Mouse (Mus musculus) stomach, embryonic 15.5 days (tissue): ENCODE measurements around the gene Abca4. TPM values are rescaled to one million over a fixed set of nuclear protein-coding genes. Genes with fewer than 3 reads are reported as not detected.

Experiments
- ATAC-seq: fragments of 200-750 bp; cut with Nextera tagmentation; 2 replicates; pipeline ENCODE4 v1.8.0; 2017; ENCODE audit warnings: low read depth, moderate number of reproducible peaks, moderate TSS enrichment; ENCODE audit not compliant: insufficient read depth, low FRiP score
- H3K27ac ChIP-seq: fragments of 300-500 bp; sonication (generic); 2 replicates; pipeline ENCODE4 v1.5.1; 2015; ENCODE audit warnings: mild to moderate bottlenecking, inconsistent platforms
- H3K27me3 ChIP-seq: fragments of 300-500 bp; sonication (generic); replicated peaks from 2 replicates; pipeline ENCODE4 v1.6.1; 2015; ENCODE audit warnings: inconsistent platforms
- H3K36me3 ChIP-seq: fragments of 300-500 bp; sonication (generic); 2 replicates; pipeline ENCODE4 v1.6.1; 2015; ENCODE audit warnings: inconsistent platforms
- H3K4me1 ChIP-seq: fragments of 300-500 bp; sonication (generic); 2 replicates; pipeline ENCODE4 v1.6.1; 2015; ENCODE audit warnings: inconsistent platforms
- H3K4me2 ChIP-seq: fragments of 300-500 bp; sonication (generic); 2 replicates; pipeline ENCODE4 v1.6.1; 2015; ENCODE audit warnings: mild to moderate bottlenecking, inconsistent platforms
- H3K4me3 ChIP-seq: fragments of 300-500 bp; sonication (generic); replicated peaks from 2 replicates; pipeline ENCODE4 v1.5.1; 2015; ENCODE audit warnings: inconsistent platforms
- H3K9ac ChIP-seq: fragments of 300-500 bp; sonication (generic); 2 replicates; pipeline ENCODE4 v1.6.1; 2015; ENCODE audit warnings: inconsistent platforms
- H3K9me3 ChIP-seq: fragments of 300-500 bp; sonication (generic); 2 replicates; pipeline ENCODE4 v1.6.1; 2016; ENCODE audit warnings: inconsistent platforms
- whole genome bisulfite sequencing: fragments of 180-500 bp; shearing (Covaris S2); methylation state at CpG from one replicate; pipeline ENCODE4 v1.1.7; 2015; 5-methylcytosine and 5-hydroxymethylcytosine counted together
- polyA plus RNA-seq: library from polyadenylated mRNA; unstranded; fragments of >200 nt; fragmentation: Nextera tagmentation; extraction: Ambion mirVana; gene quantifications from 2 replicates; pipeline ENCODE4 v1.2.1, GENCODE M21; 2015

Gene Abca4
- polyA plus RNA-seq, 1 experiment from 2014 or later = 0.80 TPM

- H3K9me3 ChIP-seq = no peaks in the 10 kb centered on the region
- ATAC-seq = peak; percentile 79; the same call in 1 of the 2 replicates
- H3K27ac ChIP-seq = peak overlapping the region; percentile 75
- WGBS = 43% methylated on average over 11 of the region's 11 CpGs
- no peaks in the 10 kb centered on the region for H3K27me3 ChIP-seq
- H3K36me3 ChIP-seq = no peaks in the 10 kb centered on the region
- H3K4me2 ChIP-seq = no peak overlapping the region
- no peak overlapping the region for H3K4me3 ChIP-seq
- H3K4me1 ChIP-seq = 0 out of 2 replicates have a peak, but pooled peaks cover 12% of the 10 kb centered on the region
- no peak overlapping the region for H3K9ac ChIP-seq
These were observed 43.9 kb downstream of the Abca4 start for GRCm38 (mm10) chr3:122088054-122088681.

- H3K27ac ChIP-seq = no peak overlapping the region
- H3K9me3 ChIP-seq = no peaks in the 10 kb centered on the region
- H3K27me3 ChIP-seq = no peaks in the 10 kb centered on the region
- no peak overlapping the region for H3K4me3 ChIP-seq
- no peak overlapping the region for H3K4me2 ChIP-seq
- H3K36me3 ChIP-seq = no peaks in the 10 kb centered on the region
- H3K9ac ChIP-seq = no peak overlapping the region
- 0 out of 2 replicates have a peak, but pooled peaks cover 12% of the 10 kb centered on the region for H3K4me1 ChIP-seq
- WGBS = 73% methylated on average over 6 of the region's 6 CpGs
- ATAC-seq = no peak
These were observed 46.1 kb downstream of the Abca4 start for GRCm38 (mm10) chr3:122090338-122090737.

- Histone ChIP-seq H3K4me2 (no peak overlapping the region), H3K27ac (no peak overlapping the region), H3K9ac (no peak overlapping the region), H3K9me3 (no peaks in the 10 kb centered on the region), H3K4me1 (no peaks in the 10 kb centered on the region; the same call in 1 of the 2 replicates), H3K4me3 (no peak overlapping the region), H3K27me3 (no peaks in the 10 kb centered on the region), H3K36me3 (no peaks in the 10 kb centered on the region)
- WGBS = 57% methylated on average over 5 of the region's 5 CpGs
- no peak for ATAC-seq
These were observed 55.5 kb downstream of the Abca4 start for GRCm38 (mm10) chr3:122099713-122100112.

- Histone ChIP-seq H3K27me3 (no peaks in the 10 kb centered on the region), H3K27ac (no peak overlapping the region), H3K4me3 (no peak overlapping the region), H3K9me3 (no peaks in the 10 kb centered on the region), H3K4me1 (no peaks in the 10 kb centered on the region; the same call in 1 of the 2 replicates), H3K36me3 (no peaks in the 10 kb centered on the region), H3K9ac (no peak overlapping the region), H3K4me2 (no peak overlapping the region)
- 53% methylated on average over 7 of the region's 7 CpGs for WGBS
- no peak for ATAC-seq
These were observed 57.8 kb downstream of the Abca4 start for GRCm38 (mm10) chr3:122102091-122102490.

GRCm38 (mm10) chr3:122103864-122104808 is 59.9 kb downstream of the Abca4 start:
- Histone ChIP-seq H3K4me3 (peak overlapping the region; percentile 25; the same call in 1 of the 2 replicates), H3K27ac (no peak overlapping the region; the same call in 1 of the 2 replicates), H3K27me3 (no peaks in the 10 kb centered on the region), H3K9ac (no peak overlapping the region), H3K4me2 (peak overlapping the region; percentile 50), H3K9me3 (no peaks in the 10 kb centered on the region), H3K4me1 (peaks cover 3% of the 10 kb centered on the region; the same call in 1 of the 2 replicates), H3K36me3 (no peaks in the 10 kb centered on the region)
- ATAC-seq = peak; percentile 33; the same call in 1 of the 2 replicates
- 26% methylated on average over 20 of the region's 20 CpGs for WGBS

- Histone ChIP-seq H3K9me3 (no peaks in the 10 kb centered on the region), H3K4me1 (0 out of 2 replicates have a peak, but pooled peaks cover 6% of the 10 kb centered on the region), H3K36me3 (no peaks in the 10 kb centered on the region), H3K9ac (no peak overlapping the region), H3K4me2 (no peak overlapping the region), H3K4me3 (no peak overlapping the region), H3K27me3 (no peaks in the 10 kb centered on the region), H3K27ac (peak overlapping the region; percentile 45; the same call in 1 of the 2 replicates)
- peak; percentile 63 for ATAC-seq
- WGBS = 49% methylated on average over 8 of the region's 8 CpGs
These were observed 62.7 kb downstream of the Abca4 start for GRCm38 (mm10) chr3:122106920-122107319.

- Histone ChIP-seq H3K4me1 (0 out of 2 replicates have a peak, but pooled peaks cover 6% of the 10 kb centered on the region), H3K27ac (peak overlapping the region; percentile 45; the same call in 1 of the 2 replicates), H3K27me3 (no peaks in the 10 kb centered on the region), H3K36me3 (no peaks in the 10 kb centered on the region), H3K4me2 (0 out of 2 replicates have a peak overlapping the region, but pooled peaks have one; percentile 10), H3K9me3 (no peaks in the 10 kb centered on the region), H3K4me3 (no peak overlapping the region), H3K9ac (no peak overlapping the region)
- ATAC-seq = no peak
- WGBS = 71% methylated on average over 14 of the region's 14 CpGs
These were observed 63.5 kb downstream of the Abca4 start for GRCm38 (mm10) chr3:122107643-122108194.

DNA sequence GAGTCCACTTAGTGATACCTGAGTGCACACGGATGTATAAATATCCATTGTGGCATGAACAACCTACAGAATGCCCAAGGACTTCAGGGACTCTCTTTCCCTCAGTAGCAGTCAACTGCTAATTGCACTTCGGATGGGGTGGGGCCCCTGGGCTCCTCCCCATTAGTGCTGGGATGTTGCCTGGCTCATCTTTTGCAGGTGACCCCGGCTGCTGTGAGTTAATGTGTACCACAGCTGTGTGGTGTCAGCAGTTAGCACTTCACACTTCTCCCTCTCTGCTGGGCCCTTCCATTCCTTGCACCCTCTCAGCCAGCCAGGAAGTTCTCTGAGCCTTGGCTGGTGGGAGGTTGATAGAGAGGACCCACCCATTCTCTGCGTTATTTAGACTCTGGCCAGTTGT is 65.2 kb downstream of the Abca4 start:
- no peak overlapping the region for H3K4me3 ChIP-seq
- ATAC-seq = no peak
- H3K9me3 ChIP-seq = no peaks in the 10 kb centered on the region
- 0 out of 2 replicates have a peak, but pooled peaks cover 6% of the 10 kb centered on the region for H3K4me1 ChIP-seq
- WGBS = 49% methylated on average over 4 of the region's 4 CpGs
- H3K27me3 ChIP-seq = no peaks in the 10 kb centered on the region
- H3K36me3 ChIP-seq = no peaks in the 10 kb centered on the region
- H3K4me2 ChIP-seq = no peak overlapping the region
- H3K27ac ChIP-seq = no peak overlapping the region
- no peak overlapping the region for H3K9ac ChIP-seq

- no peaks in the 10 kb centered on the region for H3K27me3 ChIP-seq
- no peak overlapping the region for H3K27ac ChIP-seq
- 47% methylated on average over 9 of the region's 9 CpGs for WGBS
- no peak overlapping the region for H3K4me2 ChIP-seq
- H3K9ac ChIP-seq = no peak overlapping the region
- ATAC-seq = peak; percentile 3; the same call in 1 of the 2 replicates
- H3K4me3 ChIP-seq = no peak overlapping the region
- no peaks in the 10 kb centered on the region for H3K9me3 ChIP-seq
- H3K4me1 ChIP-seq = 0 out of 2 replicates have a peak, but pooled peaks cover 6% of the 10 kb centered on the region
- no peaks in the 10 kb centered on the region for H3K36me3 ChIP-seq
These were observed 67.1 kb downstream of the Abca4 start for GRCm38 (mm10) chr3:122111141-122111981.

DNA sequence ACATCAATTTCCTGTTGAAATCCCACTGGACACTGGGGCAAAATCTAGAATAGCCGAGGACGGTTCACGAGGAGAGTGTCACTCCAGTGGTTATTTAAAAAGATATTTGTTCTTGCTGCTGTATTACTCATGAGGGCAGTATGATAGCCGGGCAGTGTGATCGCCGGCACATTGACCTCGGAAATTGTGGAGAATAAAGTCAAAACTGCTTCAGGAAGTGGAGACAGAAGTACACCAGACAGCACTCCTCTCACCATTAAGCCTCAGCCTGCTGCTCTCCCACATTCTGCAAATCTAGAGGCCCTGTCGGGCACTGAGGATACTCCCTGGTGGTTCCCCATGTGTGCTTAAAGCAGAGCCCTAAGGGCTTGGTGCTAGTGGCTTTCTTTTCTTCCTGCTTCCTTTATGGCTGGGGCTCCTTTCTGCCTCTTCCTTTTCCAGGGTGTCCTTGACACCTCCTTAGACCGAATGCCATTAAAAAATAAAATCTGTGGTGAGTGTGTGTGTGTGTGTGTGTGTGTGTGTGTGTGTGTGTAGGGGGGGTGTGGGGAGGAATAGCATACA is 74.5 kb downstream of the Abca4 start:
- H3K27me3 ChIP-seq = no peaks in the 10 kb centered on the region
- no peak for ATAC-seq
- H3K4me3 ChIP-seq = no peak overlapping the region
- WGBS = 32% methylated on average over 9 of the region's 9 CpGs
- no peak overlapping the region for H3K9ac ChIP-seq
- no peak overlapping the region for H3K4me2 ChIP-seq
- peaks cover 8% of the 10 kb centered on the region; the same call in 1 of the 2 replicates for H3K4me1 ChIP-seq
- H3K27ac ChIP-seq = peak overlapping the region; percentile 49
- no peaks in the 10 kb centered on the region for H3K9me3 ChIP-seq
- H3K36me3 ChIP-seq = no peaks in the 10 kb centered on the region
